Mouse (Mus musculus) forebrain, embryonic 12.5 days (tissue): ENCODE results near the gene Tmem37. TPM values are rescaled to one million over a fixed set of nuclear protein-coding genes. Genes with fewer than 3 reads are reported as not detected.

Experiments
- ATAC-seq: fragments of 200-750 bp; cut with Nextera tagmentation; 2 replicates; pipeline ENCODE4 v1.8.0; 2017; ENCODE audit warnings: moderate TSS enrichment; ENCODE audit not compliant: low FRiP score
- H3K27ac ChIP-seq: fragments of 300-500 bp; sonication (generic); 2 replicates; pipeline ENCODE4 v1.5.1; 2016; ENCODE audit warnings: mild to moderate bottlenecking
- H3K27me3 ChIP-seq: fragments of 300-500 bp; sonication (generic); 2 replicates; pipeline ENCODE4 v1.6.1; 2016; ENCODE audit warnings: mild to moderate bottlenecking
- H3K36me3 ChIP-seq: fragments of 300-500 bp; sonication (generic); replicated peaks from 2 replicates; pipeline ENCODE4 v1.6.1; 2016; ENCODE audit warnings: mild to moderate bottlenecking
- H3K4me1 ChIP-seq: fragments of 300-500 bp; sonication (generic); 2 replicates; pipeline ENCODE4 v1.6.1; 2016
- H3K4me2 ChIP-seq: fragments of 300-500 bp; sonication (generic); 2 replicates; pipeline ENCODE4 v1.6.1; 2016; ENCODE audit warnings: mild to moderate bottlenecking, moderate library complexity
- H3K4me3 ChIP-seq: fragments of 300-500 bp; sonication (generic); replicated peaks from 2 replicates; pipeline ENCODE4 v1.5.1; 2016; ENCODE audit warnings: mild to moderate bottlenecking
- H3K9ac ChIP-seq: fragments of 300-500 bp; sonication (generic); 2 replicates; pipeline ENCODE4 v1.6.1; 2016; ENCODE audit warnings: mild to moderate bottlenecking
- H3K9me3 ChIP-seq: fragments of 300-500 bp; sonication (generic); 2 replicates; pipeline ENCODE4 v1.6.1; 2016
- WGBS: fragments of 180-500 bp; shearing (Covaris S2); methylation state at CpG from one replicate; pipeline ENCODE4 v1.1.7; 2016; 5-methylcytosine and 5-hydroxymethylcytosine counted together
- polyA plus RNA-seq: library from polyadenylated mRNA; unstranded; fragments of >200 nt; fragmentation: Nextera tagmentation; extraction: Ambion mirVana; gene quantifications from 2 replicates; pipeline ENCODE4 v1.2.1, GENCODE M21; 2016

Gene Tmem37
- polyA plus RNA-seq, 1 experiment from 2014 or later: 5.2 TPM

GRCm38 (mm10) chr1:120070168-120070567 lies 3.7 kb downstream of the Tmem37 start:
- no peak overlapping the region for H3K4me2 ChIP-seq
- no peaks in the 10 kb centered on the region for H3K36me3 ChIP-seq
- H3K27me3 ChIP-seq: peaks cover 41% of the 10 kb centered on the region
- no peak overlapping the region for H3K9ac ChIP-seq
- no peak for ATAC-seq
- no peak overlapping the region for H3K4me3 ChIP-seq
- 64% methylated on average over 6 of the region's 6 CpGs for WGBS
- H3K27ac ChIP-seq: no peak overlapping the region
- H3K4me1 ChIP-seq: peaks cover 17% of the 10 kb centered on the region
- H3K9me3 ChIP-seq: no peaks in the 10 kb centered on the region

- Histone ChIP-seq H3K4me2 (no peak overlapping the region), H3K9ac (no peak overlapping the region), H3K27me3 (peaks cover 31% of the 10 kb centered on the region), H3K9me3 (no peaks in the 10 kb centered on the region), H3K36me3 (no peaks in the 10 kb centered on the region), H3K4me1 (peaks cover 15% of the 10 kb centered on the region), H3K4me3 (no peak overlapping the region), H3K27ac (no peak overlapping the region)
- ATAC-seq: no peak
- 82% methylated on average over 5 of the region's 5 CpGs for WGBS
Measured at GRCm38 (mm10) chr1:120069120-120069519, 4.8 kb downstream of the Tmem37 start.

GRCm38 (mm10) chr1:120066625-120067024 lies 7.2 kb downstream of the Tmem37 start:
- Histone ChIP-seq H3K4me2 (no peak overlapping the region), H3K9me3 (no peaks in the 10 kb centered on the region), H3K36me3 (no peaks in the 10 kb centered on the region), H3K4me1 (no peaks in the 10 kb centered on the region), H3K9ac (no peak overlapping the region), H3K4me3 (no peak overlapping the region), H3K27me3 (peaks cover 7% of the 10 kb centered on the region), H3K27ac (no peak overlapping the region)
- 88% methylated on average over 3 of the region's 3 CpGs for WGBS
- no peak for ATAC-seq

GRCm38 (mm10) chr1:120066159-120066558 lies 7.7 kb downstream of the Tmem37 start:
- 86% methylated on average over 8 of the region's 8 CpGs for whole genome bisulfite sequencing
- no peak overlapping the region for H3K9ac ChIP-seq
- no peaks in the 10 kb centered on the region for H3K9me3 ChIP-seq
- H3K4me2 ChIP-seq: no peak overlapping the region
- 0 out of 2 replicates have a peak, but pooled peaks cover 2% of the 10 kb centered on the region for H3K27me3 ChIP-seq
- H3K4me1 ChIP-seq: no peaks in the 10 kb centered on the region
- H3K36me3 ChIP-seq: no peaks in the 10 kb centered on the region
- no peak for ATAC-seq
- no peak overlapping the region for H3K4me3 ChIP-seq
- H3K27ac ChIP-seq: no peak overlapping the region

DNA sequence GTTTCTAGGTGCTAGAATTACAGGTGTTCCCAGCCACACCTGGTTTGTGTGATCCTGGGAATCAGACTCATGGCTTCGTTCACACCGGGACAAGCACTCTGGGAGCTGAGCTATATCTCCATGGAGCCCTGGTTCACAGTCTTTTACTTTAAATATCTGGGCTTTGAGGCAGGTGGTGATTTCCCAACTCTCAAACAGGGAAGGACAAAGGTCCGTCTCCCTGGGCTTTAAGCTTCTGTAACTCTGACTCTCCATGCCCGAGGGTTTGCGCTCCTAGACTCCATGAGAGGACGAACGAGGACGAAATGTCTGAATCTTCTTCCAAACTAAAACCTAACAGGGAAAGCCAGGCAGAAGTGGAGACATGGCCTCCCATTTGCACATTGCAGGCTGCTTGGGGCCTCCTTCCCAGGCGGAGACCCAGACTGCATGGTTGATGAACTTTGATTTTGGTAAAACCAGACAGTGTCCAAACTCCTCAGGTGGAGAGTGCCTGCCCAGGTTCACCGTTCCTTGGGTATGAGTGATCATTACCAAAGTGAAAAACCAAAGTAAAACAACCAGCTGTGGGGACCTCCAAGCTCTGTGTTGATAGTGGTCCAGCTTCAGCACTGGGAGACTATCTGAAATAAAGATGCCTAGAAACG lies 9.7 kb downstream of the Tmem37 start:
- Histone ChIP-seq H3K9ac (no peak overlapping the region), H3K27me3 (no peaks in the 10 kb centered on the region), H3K4me1 (no peaks in the 10 kb centered on the region), H3K27ac (no peak overlapping the region), H3K4me2 (no peak overlapping the region), H3K36me3 (no peaks in the 10 kb centered on the region), H3K4me3 (no peak overlapping the region), H3K9me3 (no peaks in the 10 kb centered on the region)
- no peak for ATAC-seq
- 90% methylated on average over 11 of the region's 11 CpGs for WGBS

DNA sequence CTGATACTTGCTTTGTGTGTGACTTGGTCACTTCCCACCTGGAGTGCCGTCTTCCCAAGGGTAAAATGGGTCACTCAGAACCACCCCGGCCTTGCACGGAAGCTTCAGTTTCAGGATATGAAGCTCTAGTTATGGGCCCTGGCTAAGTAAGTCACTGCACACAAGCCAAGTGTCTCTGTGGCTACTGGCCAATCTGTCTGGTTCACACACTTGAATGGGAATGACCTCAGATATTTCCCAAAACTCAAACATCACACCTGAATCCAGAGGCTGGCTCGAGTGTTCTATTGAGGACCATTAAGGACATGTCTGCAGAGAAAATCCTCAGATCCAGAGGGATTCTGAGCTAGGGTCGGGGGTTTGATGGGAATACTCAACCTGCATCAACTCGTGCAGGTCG lies 11.6 kb downstream of the Tmem37 start:
- no peak overlapping the region for H3K27ac ChIP-seq
- no peak for ATAC-seq
- H3K36me3 ChIP-seq: no peaks in the 10 kb centered on the region
- no peaks in the 10 kb centered on the region for H3K27me3 ChIP-seq
- no peaks in the 10 kb centered on the region for H3K9me3 ChIP-seq
- no peak overlapping the region for H3K9ac ChIP-seq
- no peaks in the 10 kb centered on the region for H3K4me1 ChIP-seq
- H3K4me2 ChIP-seq: no peak overlapping the region
- H3K4me3 ChIP-seq: no peak overlapping the region
- WGBS: 96% methylated on average over 7 of the region's 7 CpGs

- Histone ChIP-seq H3K4me1 (no peaks in the 10 kb centered on the region), H3K27me3 (no peaks in the 10 kb centered on the region), H3K4me3 (no peak overlapping the region), H3K9me3 (no peaks in the 10 kb centered on the region), H3K27ac (no peak overlapping the region), H3K9ac (no peak overlapping the region), H3K36me3 (no peaks in the 10 kb centered on the region), H3K4me2 (no peak overlapping the region)
- 76% methylated on average over 5 of the region's 5 CpGs for WGBS
- ATAC-seq: no peak
Measured at GRCm38 (mm10) chr1:120060687-120061086, 13.2 kb downstream of the Tmem37 start.

DNA sequence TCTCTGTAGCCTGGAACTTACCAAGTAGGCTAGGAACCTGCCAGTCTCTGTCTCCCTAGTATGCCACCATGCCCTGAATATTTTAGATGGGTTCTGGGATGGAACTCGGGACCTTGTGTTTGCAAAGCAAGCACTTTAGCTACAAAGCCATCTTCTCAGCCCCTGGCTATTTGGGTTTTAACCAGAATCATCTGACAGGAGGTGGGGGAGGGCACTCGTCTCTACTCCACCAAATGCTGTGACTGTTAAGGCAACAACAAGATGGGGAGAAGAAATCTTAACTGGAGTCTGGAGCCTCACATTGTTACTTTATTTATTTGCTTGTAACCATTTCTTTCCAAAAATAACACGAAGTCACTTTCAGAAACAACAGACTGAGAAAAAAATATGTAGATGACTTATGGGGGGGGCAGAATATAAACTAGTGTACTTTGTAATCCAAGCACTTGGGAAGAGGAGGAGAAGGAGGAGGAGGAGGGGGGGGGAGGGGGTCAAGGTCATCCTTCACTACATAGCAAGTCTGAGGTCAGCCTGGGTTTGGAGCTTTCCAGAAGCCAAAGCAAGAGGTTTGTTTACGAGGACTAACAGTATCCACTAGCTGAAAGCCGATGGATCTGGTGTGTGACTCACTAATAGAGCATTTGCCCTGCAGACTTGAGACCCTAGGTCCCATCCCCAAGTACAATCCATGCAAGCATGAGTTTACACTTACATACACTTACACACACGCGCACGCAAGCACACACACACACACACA lies 16.0 kb downstream of the Tmem37 start:
- H3K9ac ChIP-seq: no peak overlapping the region
- peaks cover 4% of the 10 kb centered on the region; the same call in 1 of the 2 replicates for H3K9me3 ChIP-seq
- peaks cover 2% of the 10 kb centered on the region; the same call in 1 of the 2 replicates for H3K4me1 ChIP-seq
- WGBS: 82% methylated on average over 8 of the region's 8 CpGs
- H3K27ac ChIP-seq: no peak overlapping the region
- H3K36me3 ChIP-seq: no peaks in the 10 kb centered on the region
- no peak overlapping the region for H3K4me2 ChIP-seq
- no peak for ATAC-seq
- no peak overlapping the region for H3K4me3 ChIP-seq
- H3K27me3 ChIP-seq: no peaks in the 10 kb centered on the region

- Histone ChIP-seq H3K4me3 (no peak overlapping the region), H3K9me3 (peaks cover 4% of the 10 kb centered on the region; the same call in 1 of the 2 replicates), H3K4me1 (peaks cover 3% of the 10 kb centered on the region; the same call in 1 of the 2 replicates), H3K4me2 (no peak overlapping the region), H3K36me3 (no peaks in the 10 kb centered on the region), H3K27me3 (no peaks in the 10 kb centered on the region), H3K9ac (no peak overlapping the region), H3K27ac (no peak overlapping the region)
- no peak for ATAC-seq
- WGBS: 82% methylated on average over 14 of the region's 14 CpGs
Measured at GRCm38 (mm10) chr1:120057044-120057443, 16.8 kb downstream of the Tmem37 start.

GRCm38 (mm10) chr1:120056236-120056635 lies 17.6 kb downstream of the Tmem37 start:
- Histone ChIP-seq H3K36me3 (no peaks in the 10 kb centered on the region), H3K4me3 (no peak overlapping the region), H3K27me3 (no peaks in the 10 kb centered on the region), H3K9ac (no peak overlapping the region), H3K27ac (no peak overlapping the region), H3K9me3 (peaks cover 4% of the 10 kb centered on the region; the same call in 1 of the 2 replicates), H3K4me1 (peaks cover 3% of the 10 kb centered on the region; the same call in 1 of the 2 replicates), H3K4me2 (no peak overlapping the region)
- WGBS: 63% methylated on average over 7 of the region's 7 CpGs
- no peak for ATAC-seq

- Histone ChIP-seq H3K9ac (no peak overlapping the region), H3K4me1 (peaks cover 3% of the 10 kb centered on the region; the same call in 1 of the 2 replicates), H3K27ac (no peak overlapping the region), H3K4me2 (no peak overlapping the region), H3K27me3 (no peaks in the 10 kb centered on the region), H3K9me3 (peaks cover 4% of the 10 kb centered on the region; the same call in 1 of the 2 replicates), H3K36me3 (no peaks in the 10 kb centered on the region), H3K4me3 (no peak overlapping the region)
- WGBS: 81% methylated on average over 6 of the region's 6 CpGs
- no peak for ATAC-seq
Measured at GRCm38 (mm10) chr1:120055475-120055874, 18.4 kb downstream of the Tmem37 start.

DNA sequence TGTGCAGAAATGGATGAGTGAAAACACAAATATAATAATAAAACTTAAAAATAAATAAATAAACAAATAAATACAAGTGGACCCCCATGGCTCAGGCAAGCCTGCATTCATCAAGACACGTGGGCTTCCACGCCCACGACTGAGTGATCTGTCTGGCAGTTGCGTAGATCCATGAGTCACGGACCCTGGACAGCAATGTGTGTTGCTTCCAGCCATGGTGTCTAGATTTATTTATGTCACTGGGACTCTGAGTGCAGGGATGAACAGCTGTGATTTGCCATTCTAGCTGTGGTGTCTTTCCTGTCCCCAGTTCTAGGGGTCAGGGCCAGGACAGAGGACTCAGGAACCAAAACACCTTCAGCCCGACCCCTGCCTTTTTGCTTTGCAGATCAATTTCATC lies 18.9 kb downstream of the Tmem37 start:
- WGBS: 90% methylated on average over 6 of the region's 6 CpGs
- no peak for ATAC-seq
- Histone ChIP-seq H3K27me3 (no peaks in the 10 kb centered on the region), H3K36me3 (no peaks in the 10 kb centered on the region), H3K4me3 (no peak overlapping the region), H3K4me2 (no peak overlapping the region), H3K9ac (no peak overlapping the region), H3K9me3 (peaks cover 4% of the 10 kb centered on the region; the same call in 1 of the 2 replicates), H3K4me1 (peaks cover 3% of the 10 kb centered on the region; the same call in 1 of the 2 replicates), H3K27ac (no peak overlapping the region)
